Mouse (Mus musculus): ENCODE results near the gene Dhx29.
"Not testable (repeated sequence)": the region's sequence is repeated elsewhere in the genome, so short reads cannot be mapped to it uniquely, and the experiment has no call there.

Gene Dhx29

GRCm38 (mm10) chr13:112985605-112986450 lies 58.6 kb downstream of the Dhx29 start:
- intact Hi-C loops (cut with DNase I) = no loop called here

GRCm38 (mm10) chr13:112986451-112986950 lies 59.2 kb downstream of the Dhx29 start:
- intact Hi-C loops (cut with DNase I) = no loop called here

GRCm38 (mm10) chr13:112987532-112987943 lies 60.3 kb downstream of the Dhx29 start, which contains the start of gene Ccno:
Gene Ccno, plus strand, starts transcription at chr13:112987802.
- intact Hi-C loops (cut with DNase I) = no loop called here

GRCm38 (mm10) chr13:112987991-112988390 lies 60.7 kb downstream of the Dhx29 start:
- intact Hi-C loops (cut with DNase I) = no loop called here

GRCm38 (mm10) chr13:112988866-112989265 lies 61.6 kb downstream of the Dhx29 start:
- intact Hi-C loops (cut with DNase I) = no loop called here

- intact Hi-C loops (cut with DNase I) = no loop called here
These were observed 62.3 kb downstream of the Dhx29 start for GRCm38 (mm10) chr13:112989541-112989940.

- intact Hi-C loops (cut with DNase I) = no loop called here
These were observed 63.1 kb downstream of the Dhx29 start for GRCm38 (mm10) chr13:112990346-112990745.

GRCm38 (mm10) chr13:112993531-112994152 lies 66.4 kb downstream of the Dhx29 start, which contains the start of gene Mcidas:
Gene Mcidas, plus strand, starts transcription at chr13:112993845.
- intact Hi-C loops (cut with DNase I) = loop anchor here (2.0 kb wide), 1 partner anchor 41 kb away; the partner anchor contains the start of gene Cdc20b

GRCm38 (mm10) chr13:112994191-112994590 lies 66.9 kb downstream of the Dhx29 start:
- intact Hi-C loops (cut with DNase I) = no loop called here

- intact Hi-C loops (cut with DNase I) = no loop called here
These were observed 69.2 kb downstream of the Dhx29 start for GRCm38 (mm10) chr13:112996407-112996806.

- intact Hi-C loops (cut with DNase I) = no loop called here
These were observed 70.1 kb downstream of the Dhx29 start for GRCm38 (mm10) chr13:112997369-112997768.

GRCm38 (mm10) chr13:112998427-112999201 lies 71.4 kb downstream of the Dhx29 start:
- intact Hi-C loops (cut with DNase I) = no loop called here

GRCm38 (mm10) chr13:113000090-113000489 lies 72.8 kb downstream of the Dhx29 start:
- intact Hi-C loops (cut with DNase I) = no loop called here

GRCm38 (mm10) chr13:113000576-113001318 lies 73.5 kb downstream of the Dhx29 start:
- intact Hi-C loops (cut with DNase I) = no loop called here

- intact Hi-C loops (cut with DNase I) = no loop called here
These were observed 85.4 kb downstream of the Dhx29 start for GRCm38 (mm10) chr13:113012683-113013082.

GRCm38 (mm10) chr13:113013174-113013953 lies 86.1 kb downstream of the Dhx29 start:
- intact Hi-C loops (cut with DNase I) = not testable (repeated sequence)

Measured in adrenal gland (tissue).